Comparison of ENCODE assay signal across 16 mouse cellular contexts in the genomic region with DNA sequence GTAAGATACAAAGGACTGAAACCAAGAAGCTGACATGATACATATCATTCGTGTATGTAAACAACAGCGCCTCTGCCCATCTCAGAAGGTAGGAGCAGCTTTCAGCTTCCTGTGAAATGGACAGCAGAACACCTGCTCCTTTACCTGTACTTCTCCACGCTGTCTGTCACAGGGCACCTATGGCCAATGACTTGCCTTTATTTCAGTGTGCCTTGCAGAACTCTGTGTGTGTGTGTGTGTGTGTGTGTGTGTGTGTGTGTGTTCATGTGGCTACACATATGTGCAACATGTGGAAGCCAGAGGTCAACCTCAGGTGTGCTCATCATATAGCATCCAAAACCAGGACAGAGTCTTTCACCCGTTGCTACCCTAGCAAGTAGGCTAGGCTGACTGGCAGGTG.
"Had no signal": no experiment of that assay in that cellular context is flagged by ENCODE, and none has a peak within 500 bp of the region (broad histone marks: within the 10 kb centered on the region; RNA-seq: fewer than 3 reads in every experiment).

No protein-coding gene starts in this region.

- H3K4me3 ChIP-seq: neural tube, embryonic 13.5 days; neural tube, embryonic 15.5 days; stomach, embryonic 15.5 days had no signal

- H3K27ac ChIP-seq: neural tube, embryonic 13.5 days; neural tube, embryonic 15.5 days; stomach, embryonic 15.5 days; stomach, postnatal 0 days had no signal

- H3K9me3 ChIP-seq: neural tube, embryonic 13.5 days; neural tube, embryonic 15.5 days; stomach, embryonic 15.5 days had no signal

- H3K9ac ChIP-seq: neural tube, embryonic 13.5 days; neural tube, embryonic 15.5 days; stomach, embryonic 15.5 days had no signal

- H3K27me3 ChIP-seq: neural tube, embryonic 13.5 days; neural tube, embryonic 15.5 days; stomach, embryonic 15.5 days had no signal

- H3K36me3 ChIP-seq: neural tube, embryonic 13.5 days; neural tube, embryonic 15.5 days; stomach, embryonic 15.5 days had no signal

- H3K4me2 ChIP-seq: neural tube, embryonic 13.5 days; neural tube, embryonic 15.5 days; stomach, embryonic 15.5 days had no signal

- DNase-seq: retina, postnatal 1 day; right cerebral cortex, adult 18-20 months; right cerebral cortex, postnatal 14 days; right cerebral cortex, postnatal 25 days; right cerebral cortex, postnatal 4 days; spleen, adult 18-20 months; thymus, adult 18-20 months; thymus, adult 2 months; thymus, postnatal 14 days; thymus, postnatal 25 days; thymus, postnatal 36 days; thymus, postnatal 4 days had no signal
